Mouse (Mus musculus) large intestine, adult 2 months (tissue): ENCODE data around the gene Gm20441. TPM values are rescaled to one million over a fixed set of nuclear protein-coding genes. Genes with fewer than 3 reads are reported as not detected.

Experiments
- DNase-seq: peaks from one replicate; pipeline ENCODE4 v3.0.0-alpha.2; 2012; ENCODE audit warnings: low read depth, low spot score
- WGBS: fragments of 180-500 bp; shearing (Covaris S2); methylation state at CpG from one replicate; pipeline ENCODE4 v1.1.7; 2018; 5-methylcytosine and 5-hydroxymethylcytosine counted together
- polyA plus RNA-seq: library from polyadenylated mRNA; depleted of rRNA; stranded (reverse); fragments of >200 nt; gene quantifications from 2 replicates; pipeline ENCODE4 v1.2.3, GENCODE M21; 2012; rRNA removed

The Gm20441 gene
- polyA plus RNA-seq, 1 experiment, result 0.48 TPM

GRCm38 (mm10) chr10:75725449-75725848 lies 55.3 kb downstream of the Gm20441 start:
- no peak for DNase-seq
- WGBS, result 92% methylated on average over 7 of the region's 7 CpGs

Other genes starting within 250 kb of the Gm20441 start
- 1.0 TPM in 2 replicates for gene Lrrc75b, start 220.6 kb downstream of the Gm20441 start, polyA plus RNA-seq
- gene Ggt1, start 219.3 kb downstream of the Gm20441 start, polyA plus RNA-seq, result 370 and 634 TPM in 2 replicates
- gene Ggt5, start 191.6 kb downstream of the Gm20441 start, polyA plus RNA-seq, result 16.0 and 26.1 TPM in 2 replicates
- gene Susd2, start 136.9 kb downstream of the Gm20441 start, polyA plus RNA-seq, result 42.9 and 124 TPM in 2 replicates
- gene Cabin1, start 16.6 kb downstream of the Gm20441 start, polyA plus RNA-seq, result 20.3 and 36.0 TPM in 2 replicates
- gene Ddt, start 7.5 kb downstream of the Gm20441 start, polyA plus RNA-seq, result 81.4 and 104 TPM in 2 replicates
- 48.6 and 59.5 TPM in 2 replicates for gene Gstt3, start 460 bp upstream of the Gm20441 start, polyA plus RNA-seq
- 44.8 and 68.1 TPM in 2 replicates for gene Gstt1, start 17.6 kb upstream of the Gm20441 start, polyA plus RNA-seq
- gene Gstt4, start 41.6 kb upstream of the Gm20441 start, polyA plus RNA-seq, result not detected in 2 replicates
- gene Gstt2, start 56.5 kb upstream of the Gm20441 start, polyA plus RNA-seq, result 115 and 146 TPM in 2 replicates
- 739 and 807 TPM in 2 replicates for gene Mif, start 79.3 kb upstream of the Gm20441 start, polyA plus RNA-seq
- 39.2 and 101 TPM in 2 replicates for gene Derl3, start 112.5 kb upstream of the Gm20441 start, polyA plus RNA-seq
- gene Smarcb1, start 140.7 kb upstream of the Gm20441 start, polyA plus RNA-seq, result 41.0 and 48.6 TPM in 2 replicates
- gene Chchd10, start 152.2 kb upstream of the Gm20441 start, polyA plus RNA-seq, result 348 and 403 TPM in 2 replicates
- 5.3 and 7.6 TPM in 2 replicates for gene Mmp11, start 155.5 kb upstream of the Gm20441 start, polyA plus RNA-seq
- gene Gm867, start 159.7 kb upstream of the Gm20441 start, polyA plus RNA-seq, result 0.30 TPM in 1 of 2 replicates, not detected in the other
- 28.0 and 43.9 TPM in 2 replicates for gene Vpreb3, start 162.1 kb upstream of the Gm20441 start, polyA plus RNA-seq
- gene Gm5134, start 173.6 kb upstream of the Gm20441 start, polyA plus RNA-seq, result 0.19 and 0.34 TPM in 2 replicates